Mouse (Mus musculus) ES-E14 (cell line): ENCODE measurements around the gene Srcin1. TPM values are rescaled to one million over a fixed set of nuclear protein-coding genes. Genes with fewer than 3 reads are reported as not detected.

Experiments
- DNase-seq: peaks from one replicate; pipeline ENCODE4 v3.0.0-alpha.2; 2013; ENCODE audit warnings: low read depth, low spot score
- H3K27ac ChIP-seq: 2 replicates; pipeline ENCODE4 v1.5.1; 2012; ENCODE audit warnings: low read depth, mild to moderate bottlenecking, low read length, moderate library complexity, mixed read lengths; ENCODE audit not compliant: poor library complexity, insufficient read depth, severe bottlenecking
- H3K36me3 ChIP-seq: 2 replicates; pipeline ENCODE4 v1.6.1; 2012; ENCODE audit warnings: mild to moderate bottlenecking, low read length, moderate library complexity, mixed read lengths; ENCODE audit not compliant: control insufficient read depth, poor library complexity, insufficient read depth, severe bottlenecking
- H3K4me1 ChIP-seq, 2 experiments: fragments of 150-350 bp in 1 of 2; sonication (generic) in 1 of 2; 2 replicates each; pipeline ENCODE4 v1.6.1; 2012; ENCODE audit warnings: low read length in 2 of 2, mild to moderate bottlenecking in 1 of 2, mixed read lengths in 1 of 2; ENCODE audit not compliant: control insufficient read depth in 2 of 2, insufficient read depth in 2 of 2, poor library complexity in 1 of 2
- H3K4me3 ChIP-seq, 2 experiments: fragments of 150-350 bp in 1 of 2; sonication (generic) in 1 of 2; 2 replicates each; pipeline ENCODE4 v1.5.1; 2012; ENCODE audit warnings: low read length in 2 of 2, low read depth in 1 of 2, mild to moderate bottlenecking in 1 of 2, mixed read lengths in 1 of 2; ENCODE audit not compliant: insufficient read depth in 1 of 2, poor library complexity in 1 of 2, severe bottlenecking in 1 of 2
- H3K9ac ChIP-seq: 2 replicates; pipeline ENCODE4 v1.6.1; 2012; ENCODE audit warnings: low read depth, mild to moderate bottlenecking, low read length, mixed read lengths; ENCODE audit not compliant: poor library complexity, insufficient read depth, severe bottlenecking
- H3K9me3 ChIP-seq: fragments of 150-350 bp; sonication (generic); 2 replicates; pipeline ENCODE4 v1.6.1; 2012; ENCODE audit warnings: low read depth, mild to moderate bottlenecking, low read length; ENCODE audit not compliant: control insufficient read depth, insufficient read depth
- CHD2 ChIP-seq: IDR thresholded peaks from 2 replicates; pipeline ENCODE4 v1.6.1; 2014; ENCODE audit warnings: mild to moderate bottlenecking, low read depth, low read length, inconsistent platforms
- HCFC1 ChIP-seq: IDR thresholded peaks from 2 replicates; pipeline ENCODE4 v1.6.1; 2012; ENCODE audit warnings: low read length, inconsistent platforms, borderline replicate concordance; ENCODE audit not compliant: insufficient read depth
- MAFK ChIP-seq: IDR thresholded peaks from 2 replicates; pipeline ENCODE4 v1.6.1; 2014; ENCODE audit warnings: mild to moderate bottlenecking, low read depth, low read length, inconsistent platforms; ENCODE audit not compliant: insufficient read depth
- ZC3H11A ChIP-seq: IDR thresholded peaks from 2 replicates; pipeline ENCODE4 v1.6.1; 2012; ENCODE audit warnings: low read depth, mild to moderate bottlenecking, inconsistent platforms, low read length, borderline replicate concordance
- ZNF384 ChIP-seq: IDR thresholded peaks from 2 replicates; pipeline ENCODE4 v1.6.1; 2012; ENCODE audit warnings: low read depth, low read length, inconsistent platforms
- in situ Hi-C, 2 experiments: fragments of 600-800 bp; cut with MboI; formaldehyde crosslinking; loops; one replicate each; pipeline ENCODE4 v1.15.1; 2025; ENCODE audit warnings: low sequenced_read_pairs in 2 of 2, inconsistent platforms in 1 of 2; ENCODE audit not compliant: unreplicated experiment in 2 of 2
- total RNA-seq: library from RNA; depleted of rRNA; stranded (reverse); fragments of 300-350 nt; gene quantifications from 2 replicates; pipeline ENCODE4 v1.2.3, GENCODE M21; 2012

The Srcin1 gene
- total RNA-seq, 1 experiment: 2.4 TPM

GRCm38 (mm10) chr11:97500720-97501448, 75.1 kb downstream of the Srcin1 start:
- in situ Hi-C loops: no loop called here
- peaks cover 2% of the 10 kb centered on the region; the same call in 1 of the 2 replicates for H3K36me3 ChIP-seq
- no peak for TF ChIP-seq ZNF384
- TF ChIP-seq CHD2: no peak
- 0 out of 2 replicates have a peak, but pooled peaks have one; percentile 3 for TF ChIP-seq ZC3H11A
- no peak overlapping the region for H3K27ac ChIP-seq
- no peaks in the 10 kb centered on the region for H3K9me3 ChIP-seq
- H3K9ac ChIP-seq: peak overlapping the region; percentile 80
- H3K4me1 ChIP-seq: peaks cover 8 to 26% of the 10 kb centered on the region in 2 experiments
- peak overlapping the region; percentile 62 to 68 for H3K4me3 ChIP-seq
- no peak for DNase-seq

DNA sequence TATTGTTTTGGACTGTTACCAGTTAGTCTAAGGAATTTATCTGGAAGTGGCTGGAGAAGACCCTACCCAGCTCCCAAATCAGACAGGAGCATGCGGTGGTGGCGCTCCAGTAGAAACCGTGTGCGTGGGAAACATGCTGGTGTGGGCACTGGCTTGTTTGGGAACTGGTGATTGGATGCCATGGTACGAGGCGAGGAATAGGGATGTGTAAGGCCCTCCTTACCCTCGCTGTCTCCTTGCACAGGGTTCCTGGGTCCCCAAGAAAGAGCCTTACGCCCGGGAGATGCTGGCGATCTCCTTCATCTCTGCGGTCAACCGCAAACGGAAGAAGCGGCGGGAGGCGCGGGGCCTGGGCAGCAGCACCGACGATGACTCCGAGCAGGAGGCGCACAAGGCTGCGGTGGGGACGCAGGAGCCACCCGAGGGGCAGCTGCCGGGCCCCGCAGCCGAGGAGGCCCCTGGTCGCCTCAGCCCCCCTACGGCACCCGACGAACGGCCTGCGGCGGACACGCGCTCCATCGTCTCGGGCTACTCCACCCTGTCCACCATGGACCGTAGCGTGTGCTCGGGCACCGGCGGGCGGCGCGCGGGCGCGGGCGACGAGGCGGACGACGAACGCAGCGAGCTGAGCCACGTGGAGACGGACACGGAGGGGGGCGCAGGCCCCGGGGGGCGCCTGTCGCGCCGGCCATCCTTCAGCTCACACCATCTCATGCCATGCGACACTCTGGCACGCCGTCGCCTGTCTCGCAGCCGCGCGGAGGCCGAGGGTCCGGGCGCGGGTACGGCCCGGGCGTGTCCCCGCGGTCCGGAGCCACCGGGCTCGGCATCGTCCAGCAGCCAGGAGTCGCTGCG, 75.9 kb downstream of the Srcin1 start, which contains the start of gene 4933428G20Rik:
Gene 4933428G20Rik, minus strand, starts transcription at position 476 of the 855 bp plus-strand sequence.
- Histone ChIP-seq H3K4me1 (peaks cover 8 to 26% of the 10 kb centered on the region in 2 experiments), H3K36me3 (peaks cover 2% of the 10 kb centered on the region; the same call in 1 of the 2 replicates), H3K4me3 (peak within 1 kb of the TSS; percentile 62 to 68), H3K9ac (peak within 1 kb of the TSS; percentile 80), H3K27ac (no peak within 1 kb of the TSS), H3K9me3 (no peaks in the 10 kb centered on the region)
- in situ Hi-C loops: no loop called here
- TF ChIP-seq HCFC1: no peak
- TF ChIP-seq MAFK: no peak
- no peak for TF ChIP-seq CHD2
- no peak for TF ChIP-seq ZNF384
- TF ChIP-seq ZC3H11A: no peak
- DNase-seq: no peak

DNA sequence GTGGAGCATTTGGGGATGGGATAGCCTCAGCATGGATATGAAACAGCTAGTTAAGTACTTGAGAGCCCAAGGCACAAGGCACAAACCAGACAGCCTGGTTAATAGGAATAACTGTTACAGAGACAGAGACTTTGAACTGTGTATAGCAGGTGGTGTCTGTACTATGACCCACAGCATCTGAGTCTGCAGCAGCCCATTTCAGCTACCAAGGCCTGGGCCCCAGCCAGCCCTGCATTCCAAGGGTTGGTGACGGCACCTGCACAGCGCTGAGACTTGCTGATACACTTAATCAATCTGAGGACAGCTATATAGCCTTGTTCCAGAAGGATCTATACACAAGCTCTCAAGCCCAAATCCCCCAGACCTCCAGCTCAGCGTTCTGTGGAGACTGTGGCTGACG, 78.4 kb downstream of the Srcin1 start:
- Histone ChIP-seq H3K27ac (no peak overlapping the region), H3K36me3 (peaks cover 5% of the 10 kb centered on the region; the same call in 1 of the 2 replicates), H3K9ac (no peak overlapping the region), H3K4me3 (no peak overlapping the region), H3K4me1 (peaks cover 4 to 22% of the 10 kb centered on the region in 2 experiments), H3K9me3 (no peaks in the 10 kb centered on the region)
- TF ChIP-seq ZC3H11A: no peak
- in situ Hi-C loops: no loop called here
- DNase-seq: no peak

DNA sequence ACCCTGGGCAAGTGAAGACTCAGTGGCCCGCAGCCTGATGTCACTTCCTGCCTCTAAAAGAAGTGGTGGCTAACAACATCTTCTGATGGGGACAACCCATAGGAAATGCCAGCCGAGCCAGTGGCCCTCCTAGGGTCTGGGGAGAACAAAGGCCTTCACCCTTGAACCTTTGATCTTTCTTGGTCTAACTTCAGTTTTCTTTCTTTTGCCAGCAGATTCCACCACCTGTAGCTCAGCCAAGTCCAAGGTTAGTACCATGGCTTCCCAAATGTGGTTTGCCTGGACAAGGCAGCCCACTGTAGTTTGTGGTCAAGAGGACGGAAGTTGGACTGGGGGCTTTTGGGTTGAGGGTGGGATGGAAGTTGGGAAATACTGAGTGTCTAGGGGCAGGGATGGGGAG, 83.2 kb downstream of the Srcin1 start:
- Histone ChIP-seq H3K4me3 (no peak overlapping the region), H3K4me1 (peaks cover 0 to 3% of the 10 kb centered on the region in 2 experiments; a peak in 1 of 4 replicates), H3K9me3 (no peaks in the 10 kb centered on the region), H3K27ac (no peak overlapping the region), H3K9ac (no peak overlapping the region), H3K36me3 (peaks cover 22% of the 10 kb centered on the region)
- DNase-seq: no peak
- TF ChIP-seq ZNF384: no peak
- no peak for TF ChIP-seq HCFC1
- no peak for TF ChIP-seq ZC3H11A
- no peak for TF ChIP-seq CHD2
- TF ChIP-seq MAFK: no peak
- in situ Hi-C loops: no loop called here
